Mouse (Mus musculus) embryonic facial prominence, embryonic 10.5 days (tissue): Measurements from ENCODE around the gene Duxf3. TPM values are rescaled to one million over a fixed set of nuclear protein-coding genes. Genes with fewer than 3 reads are reported as not detected.
"Not testable (repeated sequence)": the region's sequence is repeated elsewhere in the genome, so short reads cannot be mapped to it uniquely, and the experiment has no call there.

Experiments used
- DNase-seq: peaks from one replicate; pipeline ENCODE4 v3.0.0-alpha.2; 2017; ENCODE audit warnings: low spot score
- H3K27ac ChIP-seq: fragments of 300-500 bp; sonication (generic); replicated peaks from 2 replicates; pipeline ENCODE4 v1.5.1; 2016; ENCODE audit warnings: mild to moderate bottlenecking
- H3K27me3 ChIP-seq: fragments of 300-500 bp; sonication (generic); replicated peaks from 2 replicates; pipeline ENCODE4 v1.6.1; 2016; ENCODE audit warnings: low read depth, mild to moderate bottlenecking; ENCODE audit not compliant: poor library complexity, severe bottlenecking
- H3K36me3 ChIP-seq: fragments of 300-500 bp; sonication (generic); replicated peaks from 2 replicates; pipeline ENCODE4 v1.6.1; 2016; ENCODE audit warnings: mild to moderate bottlenecking, moderate library complexity
- H3K4me1 ChIP-seq: fragments of 300-500 bp; sonication (generic); 2 replicates; pipeline ENCODE4 v1.6.1; 2016
- H3K4me3 ChIP-seq: fragments of 300-500 bp; sonication (generic); 2 replicates; pipeline ENCODE4 v1.5.1; 2016; ENCODE audit warnings: mild to moderate bottlenecking, moderate library complexity
- H3K9me3 ChIP-seq: fragments of 300-500 bp; sonication (generic); 2 replicates; pipeline ENCODE4 v1.6.1; 2016; ENCODE audit warnings: mild to moderate bottlenecking
- whole genome bisulfite sequencing: fragments of 180-500 bp; shearing (Covaris S2); methylation state at CpG from one replicate; pipeline ENCODE4 v1.1.7; 2016; 5-methylcytosine and 5-hydroxymethylcytosine counted together
- polyA plus RNA-seq: library from polyadenylated mRNA; unstranded; fragments of >200 nt; fragmentation: Nextera tagmentation; extraction: Ambion mirVana; gene quantifications from 2 replicates; pipeline ENCODE4 v1.2.1, GENCODE M21; 2016

The Duxf3 gene
- polyA plus RNA-seq = not detected in 2 replicates

DNA sequence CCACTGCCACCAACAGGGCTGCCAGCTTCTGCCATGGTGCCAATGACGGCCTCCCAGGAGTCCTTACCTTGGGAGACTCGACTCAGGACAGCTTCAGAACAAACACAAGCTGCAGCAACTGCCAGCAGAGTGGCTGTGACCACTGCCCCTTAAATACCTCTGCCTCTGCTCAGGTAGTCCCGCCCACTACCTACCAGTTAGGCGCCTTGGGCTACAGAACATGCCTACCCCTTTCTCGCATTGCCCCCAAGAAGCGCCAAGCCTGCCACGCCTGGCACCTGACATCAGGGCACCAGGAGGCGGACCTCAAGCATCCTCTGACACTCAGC lies at the start of gene Duxf3:
Gene Duxf3, minus strand, starts transcription at position 35 of the 329 bp plus-strand sequence.
- not testable (repeated sequence) for H3K27ac ChIP-seq, H3K27me3 ChIP-seq, H3K36me3 ChIP-seq, H3K4me1 ChIP-seq, DNase-seq, H3K4me3 ChIP-seq
- peaks cover 29% of the 10 kb centered on the region for H3K9me3 ChIP-seq
- WGBS = 87% methylated on average over 8 of the region's 8 CpGs

DNA sequence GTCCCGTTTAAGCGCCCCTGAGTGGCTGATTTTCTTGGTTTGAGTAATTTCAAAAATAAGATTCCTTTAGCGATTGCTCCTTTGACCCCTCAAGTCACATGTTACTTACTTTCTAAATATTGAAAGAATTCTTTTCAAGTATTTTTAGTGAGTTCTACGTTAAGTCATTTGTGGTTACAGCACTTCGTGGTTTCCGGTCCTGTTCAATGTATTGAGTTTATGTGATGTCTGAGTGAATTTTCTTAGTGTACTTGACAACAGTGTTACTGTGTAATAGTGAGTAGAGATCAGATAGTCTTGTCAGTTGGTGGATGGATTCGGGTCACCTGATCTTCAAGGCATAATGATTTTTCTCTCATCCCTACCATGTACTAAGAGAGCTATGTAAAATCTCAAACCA lies 49.8 kb upstream of the Duxf3 start:
- 93% methylated on average over 7 of the region's 7 CpGs for WGBS
- Histone ChIP-seq H3K27me3 (no peaks in the 10 kb centered on the region), H3K4me1 (no peaks in the 10 kb centered on the region), H3K36me3 (peaks cover 85% of the 10 kb centered on the region), H3K4me3 (no peak overlapping the region), H3K27ac (no peak overlapping the region), H3K9me3 (no peaks in the 10 kb centered on the region)
- DNase-seq = no peak

DNA sequence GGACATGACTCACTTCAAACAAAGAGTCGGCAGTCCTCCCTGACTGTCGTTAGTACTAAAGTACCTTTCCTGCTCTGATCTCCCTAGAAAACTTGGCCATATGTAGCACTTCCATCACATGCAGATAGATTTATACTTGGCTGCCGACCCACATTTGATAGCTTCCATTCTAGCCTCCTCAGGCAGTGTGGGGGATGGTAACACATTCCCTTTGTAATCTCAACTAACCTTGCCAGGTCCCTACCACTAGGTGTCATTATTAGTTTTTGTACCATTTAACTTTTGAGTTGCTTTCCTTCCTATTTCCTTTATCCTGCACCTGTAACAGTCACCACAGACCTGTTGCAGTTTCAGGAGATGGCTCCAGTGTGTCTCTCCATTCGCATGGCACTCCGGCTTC lies 26.0 kb upstream of the Duxf3 start:
- Histone ChIP-seq H3K27ac (no peak overlapping the region), H3K4me3 (no peak overlapping the region), H3K27me3 (no peaks in the 10 kb centered on the region), H3K4me1 (peaks cover 10% of the 10 kb centered on the region), H3K9me3 (no peaks in the 10 kb centered on the region), H3K36me3 (peaks cover 45% of the 10 kb centered on the region)
- DNase-seq = no peak
- whole genome bisulfite sequencing = 82% methylated on average over 5 of the region's 5 CpGs

DNA sequence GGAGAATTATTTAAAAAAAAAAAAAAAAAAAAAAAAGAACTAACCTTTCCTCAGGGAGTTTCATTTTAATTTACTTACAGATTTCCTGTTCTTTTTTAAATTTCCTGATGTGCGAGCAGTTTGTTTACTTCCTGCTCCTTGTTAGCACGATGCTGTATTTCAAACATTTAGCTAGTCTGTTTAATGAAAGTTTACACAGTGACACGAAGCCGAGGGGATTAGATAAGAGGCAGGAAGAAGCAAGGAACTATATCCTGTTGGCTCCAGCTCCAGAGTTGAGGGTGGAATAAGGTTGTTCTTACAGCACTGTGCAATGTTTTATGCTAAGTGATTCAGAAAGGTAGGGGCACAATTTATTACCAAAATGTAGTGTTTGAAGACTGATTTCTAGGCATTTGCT lies 23.5 kb upstream of the Duxf3 start:
- Histone ChIP-seq H3K4me1 (peaks cover 10% of the 10 kb centered on the region), H3K27me3 (no peaks in the 10 kb centered on the region), H3K27ac (no peak overlapping the region; the same call in 1 of the 2 replicates), H3K9me3 (no peaks in the 10 kb centered on the region), H3K4me3 (peak overlapping the region; percentile 72), H3K36me3 (peaks cover 26% of the 10 kb centered on the region)
- WGBS = 17% methylated on average over 4 of the region's 4 CpGs
- no peak for DNase-seq

GRCm38 (mm10) chr10:58255213-58255892 lies 22.9 kb upstream of the Duxf3 start, which contains the start of gene Gcc2:
Gene Gcc2 (plus strand): TSS chr10:58255497.
- peak; percentile 96 for DNase-seq
- Histone ChIP-seq H3K4me3 (peak within 1 kb of the TSS; percentile 72), H3K4me1 (peaks cover 10% of the 10 kb centered on the region), H3K27me3 (no peaks in the 10 kb centered on the region), H3K36me3 (peaks cover 23% of the 10 kb centered on the region), H3K27ac (peak within 1 kb of the TSS; percentile 87), H3K9me3 (no peaks in the 10 kb centered on the region)
- WGBS = under 1% methylated on average over 58 of the region's 58 CpGs

GRCm38 (mm10) chr10:58254635-58255175 lies 22.2 kb upstream of the Duxf3 start:
- peaks cover 10% of the 10 kb centered on the region for H3K4me1 ChIP-seq
- peak overlapping the region; percentile 72 for H3K4me3 ChIP-seq
- no peaks in the 10 kb centered on the region for H3K27me3 ChIP-seq
- peaks cover 19% of the 10 kb centered on the region for H3K36me3 ChIP-seq
- WGBS = 47% methylated on average over 6 of the region's 6 CpGs
- H3K9me3 ChIP-seq = no peaks in the 10 kb centered on the region
- no peak overlapping the region for H3K27ac ChIP-seq
- DNase-seq = no peak

GRCm38 (mm10) chr10:58249535-58249934 lies 17.1 kb upstream of the Duxf3 start:
- 18% methylated on average over 1 of the region's 1 CpGs for WGBS
- Histone ChIP-seq H3K4me3 (no peak overlapping the region), H3K36me3 (no peaks in the 10 kb centered on the region), H3K27me3 (no peaks in the 10 kb centered on the region), H3K27ac (no peak overlapping the region), H3K4me1 (peaks cover under 1% of the 10 kb centered on the region), H3K9me3 (no peaks in the 10 kb centered on the region)
- no peak for DNase-seq

GRCm38 (mm10) chr10:58238984-58239740 lies 6.7 kb upstream of the Duxf3 start:
- H3K27ac ChIP-seq, H3K4me3 ChIP-seq, H3K36me3 ChIP-seq, H3K4me1 ChIP-seq, H3K27me3 ChIP-seq: not testable (repeated sequence)
- 80% methylated on average over 8 of the region's 8 CpGs for WGBS
- H3K9me3 ChIP-seq = peaks cover 29% of the 10 kb centered on the region
- peak; percentile 44 for DNase-seq

- WGBS = 89% methylated on average over 10 of the region's 10 CpGs
- no peak for DNase-seq
- peaks cover 42% of the 10 kb centered on the region for H3K9me3 ChIP-seq
- H3K27ac ChIP-seq = no peak within 1 kb of the TSS
- no peak within 1 kb of the TSS for H3K4me3 ChIP-seq
- H3K4me1 ChIP-seq = no peaks in the 10 kb centered on the region
- H3K27me3 ChIP-seq = no peaks in the 10 kb centered on the region
- H3K36me3 ChIP-seq = no peaks in the 10 kb centered on the region
These were observed 4.1 kb upstream of the Duxf3 start, which contains the start of gene Gm4981 for GRCm38 (mm10) chr10:58236613-58237012. Gene Gm4981 (minus strand): TSS chr10:58236701.

DNA sequence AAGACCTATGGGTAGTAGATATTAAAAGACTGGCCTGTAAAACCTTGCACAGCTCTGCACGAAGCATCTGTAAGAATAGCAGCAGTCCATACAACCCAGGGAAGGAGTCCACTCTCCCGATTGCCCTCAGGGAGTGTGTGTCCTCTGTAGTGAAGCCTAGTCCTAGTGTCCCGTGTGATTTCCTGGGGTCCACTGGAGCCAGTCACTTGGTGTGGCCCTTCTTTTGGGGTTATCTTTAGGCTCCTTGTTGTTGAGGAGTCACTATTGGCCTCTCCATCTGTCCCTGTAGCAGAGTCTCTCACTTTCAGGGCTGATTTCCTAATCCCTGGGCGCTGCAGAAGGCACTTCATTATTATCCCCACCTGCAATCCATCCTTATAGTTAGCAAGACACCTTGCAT lies 2.5 kb upstream of the Duxf3 start:
- not testable (repeated sequence) for DNase-seq, H3K4me1 ChIP-seq, H3K27me3 ChIP-seq, H3K4me3 ChIP-seq, H3K27ac ChIP-seq, H3K36me3 ChIP-seq
- WGBS = 86% methylated on average over 4 of the region's 4 CpGs
- H3K9me3 ChIP-seq = peaks cover 39% of the 10 kb centered on the region

- H3K4me3 ChIP-seq, H3K27me3 ChIP-seq, H3K4me1 ChIP-seq, DNase-seq, H3K27ac ChIP-seq, H3K36me3 ChIP-seq: not testable (repeated sequence)
- H3K9me3 ChIP-seq = peaks cover 34% of the 10 kb centered on the region
These were observed 1.3 kb upstream of the Duxf3 start for GRCm38 (mm10) chr10:58233740-58234121.

DNA sequence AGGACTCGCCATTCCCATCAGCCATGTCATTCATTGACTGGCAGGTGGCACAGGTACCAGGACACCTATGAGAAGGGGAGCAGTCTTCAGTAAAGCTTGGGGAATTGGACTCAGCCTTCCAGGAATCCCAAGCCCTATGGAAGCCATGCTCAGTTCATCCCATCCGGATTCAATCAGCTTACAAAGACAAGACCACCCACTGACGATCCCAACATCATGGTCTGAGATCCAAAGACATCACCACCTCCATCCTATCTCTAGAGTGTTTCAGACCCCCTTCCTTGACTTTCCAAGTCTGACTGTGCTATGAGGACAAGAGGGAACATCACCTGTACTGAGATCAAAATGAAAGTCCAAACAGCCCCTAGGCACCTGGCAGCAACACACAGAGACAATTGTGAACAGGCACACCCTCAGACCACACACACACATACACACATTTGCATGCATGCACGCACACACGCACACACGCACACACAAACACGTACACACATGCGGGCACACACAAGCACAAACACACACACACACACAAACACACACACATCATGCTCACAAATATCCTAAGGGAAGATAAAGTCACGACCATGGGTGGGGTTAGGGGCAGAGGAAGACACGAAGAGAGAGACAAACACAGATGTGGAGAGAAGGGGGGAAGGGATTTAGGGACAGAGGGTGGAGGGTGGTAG lies 722 bp upstream of the Duxf3 start:
- H3K9me3 ChIP-seq = peaks cover 31% of the 10 kb centered on the region
- H3K36me3 ChIP-seq, H3K27me3 ChIP-seq, DNase-seq, H3K4me3 ChIP-seq, H3K4me1 ChIP-seq, H3K27ac ChIP-seq: not testable (repeated sequence)
- 77% methylated on average over 10 of the region's 10 CpGs for WGBS
